Mouse (Mus musculus): ENCODE results near the gene Myh10. TPM values are rescaled to one million over a fixed set of nuclear protein-coding genes. Genes with fewer than 3 reads are reported as not detected.

The Myh10 gene
- polyA plus RNA-seq, 1 experiment from 2014 or later = 129 TPM

GRCm38 (mm10) chr11:68782336-68782735 lies 91.0 kb downstream of the Myh10 start:
- Histone ChIP-seq H3K27me3 (replicated peaks) (no peaks in the 10 kb centered on the region), H3K9ac (no peak overlapping the region), H3K4me2 (replicated peaks) (no peak overlapping the region), H3K36me3 (peaks cover 76% of the 10 kb centered on the region), H3K9me3 (no peaks in the 10 kb centered on the region), H3K4me3 (no peak overlapping the region), H3K27ac (no peak overlapping the region), H3K4me1 (peaks cover 7% of the 10 kb centered on the region; the same call in 1 of the 2 replicates)
- 92% methylated on average over 9 of the region's 9 CpGs for WGBS
- no peak for ATAC-seq (ENCODE audit: low FRiP score, low read depth)

- Histone ChIP-seq H3K36me3 (peaks cover 97% of the 10 kb centered on the region), H3K4me2 (replicated peaks) (no peak overlapping the region)
- 93% methylated on average over 8 of the region's 8 CpGs for WGBS
These were observed 94.5 kb downstream of the Myh10 start for GRCm38 (mm10) chr11:68785813-68786212.

GRCm38 (mm10) chr11:68787222-68787621 lies 95.9 kb downstream of the Myh10 start:
- peaks cover 97% of the 10 kb centered on the region for H3K36me3 ChIP-seq
- no peak for ATAC-seq (ENCODE audit: low FRiP score, low read depth)
- no peak overlapping the region for H3K4me2 ChIP-seq (replicated peaks)
- H3K4me1 ChIP-seq = no peaks in the 10 kb centered on the region
- H3K9ac ChIP-seq = no peak overlapping the region
- H3K27me3 ChIP-seq (replicated peaks) = no peaks in the 10 kb centered on the region
- no peak overlapping the region for H3K4me3 ChIP-seq
- 93% methylated on average over 9 of the region's 9 CpGs for WGBS
- H3K27ac ChIP-seq = no peak overlapping the region
- no peaks in the 10 kb centered on the region for H3K9me3 ChIP-seq

More at GRCm38 (mm10) chr11:68785813-68786212, 94.5 kb downstream of the Myh10 start:
- Histone ChIP-seq H3K9ac (no peak overlapping the region), H3K4me3 (no peak overlapping the region), H3K27me3 (replicated peaks) (no peaks in the 10 kb centered on the region), H3K9me3 (no peaks in the 10 kb centered on the region), H3K27ac (no peak overlapping the region), H3K4me1 (no peaks in the 10 kb centered on the region)
- no peak for ATAC-seq (ENCODE audit: low FRiP score, low read depth)

GRCm38 (mm10) chr11:68790720-68791119 lies 99.4 kb downstream of the Myh10 start:
- Histone ChIP-seq H3K36me3 (peaks cover 98% of the 10 kb centered on the region), H3K4me3 (no peak overlapping the region), H3K4me1 (no peaks in the 10 kb centered on the region), H3K9me3 (no peaks in the 10 kb centered on the region), H3K27ac (no peak overlapping the region), H3K9ac (no peak overlapping the region), H3K27me3 (replicated peaks) (no peaks in the 10 kb centered on the region), H3K4me2 (replicated peaks) (no peak overlapping the region)
- no peak for ATAC-seq (ENCODE audit: low FRiP score, low read depth)
- 90% methylated on average over 10 of the region's 10 CpGs for WGBS

GRCm38 (mm10) chr11:68791794-68792193 lies 100.4 kb downstream of the Myh10 start:
- Histone ChIP-seq H3K9me3 (no peaks in the 10 kb centered on the region), H3K27ac (no peak overlapping the region), H3K4me1 (no peaks in the 10 kb centered on the region), H3K9ac (no peak overlapping the region), H3K27me3 (replicated peaks) (no peaks in the 10 kb centered on the region), H3K4me3 (no peak overlapping the region), H3K36me3 (peaks cover 95% of the 10 kb centered on the region), H3K4me2 (replicated peaks) (no peak overlapping the region)
- no peak for ATAC-seq (ENCODE audit: low FRiP score, low read depth)
- 93% methylated on average over 9 of the region's 9 CpGs for WGBS

- Histone ChIP-seq H3K4me2 (replicated peaks) (no peak overlapping the region), H3K27me3 (replicated peaks) (no peaks in the 10 kb centered on the region), H3K27ac (no peak overlapping the region), H3K4me3 (no peak overlapping the region), H3K9ac (no peak overlapping the region), H3K9me3 (no peaks in the 10 kb centered on the region), H3K36me3 (peaks cover 97% of the 10 kb centered on the region), H3K4me1 (no peaks in the 10 kb centered on the region)
- 97% methylated on average over 10 of the region's 10 CpGs for WGBS
- ATAC-seq (ENCODE audit: low FRiP score, low read depth) = no peak
These were observed 106.9 kb downstream of the Myh10 start for GRCm38 (mm10) chr11:68798258-68798657.

- Histone ChIP-seq H3K4me1 (no peaks in the 10 kb centered on the region), H3K9ac (no peak overlapping the region), H3K4me2 (replicated peaks) (no peak overlapping the region), H3K4me3 (no peak overlapping the region), H3K36me3 (peaks cover 98% of the 10 kb centered on the region), H3K27ac (no peak overlapping the region), H3K9me3 (no peaks in the 10 kb centered on the region), H3K27me3 (replicated peaks) (no peaks in the 10 kb centered on the region)
- ATAC-seq (ENCODE audit: low FRiP score, low read depth) = no peak
- 85% methylated on average over 4 of the region's 4 CpGs for WGBS
These were observed 113.8 kb downstream of the Myh10 start for GRCm38 (mm10) chr11:68805148-68805547.

GRCm38 (mm10) chr11:68807787-68808186 lies 116.4 kb downstream of the Myh10 start:
- H3K27me3 ChIP-seq (replicated peaks) = no peaks in the 10 kb centered on the region
- H3K36me3 ChIP-seq = peaks cover 96% of the 10 kb centered on the region
- no peak overlapping the region for H3K4me3 ChIP-seq
- WGBS = 37% methylated on average over 6 of the region's 6 CpGs
- H3K9ac ChIP-seq = no peak overlapping the region
- ATAC-seq (ENCODE audit: low FRiP score, low read depth) = no peak
- no peaks in the 10 kb centered on the region for H3K4me1 ChIP-seq
- H3K4me2 ChIP-seq (replicated peaks) = no peak overlapping the region
- no peaks in the 10 kb centered on the region for H3K9me3 ChIP-seq
- no peak overlapping the region for H3K27ac ChIP-seq

- WGBS = 91% methylated on average over 9 of the region's 9 CpGs
- H3K9ac ChIP-seq = no peak overlapping the region
These were observed 120.7 kb downstream of the Myh10 start for GRCm38 (mm10) chr11:68811881-68812577.

GRCm38 (mm10) chr11:68818416-68818815 lies 127.1 kb downstream of the Myh10 start:
- Histone ChIP-seq H3K4me1 (no peaks in the 10 kb centered on the region), H3K9ac (no peak overlapping the region), H3K4me3 (no peak overlapping the region), H3K27me3 (replicated peaks) (no peaks in the 10 kb centered on the region), H3K36me3 (peaks cover 74% of the 10 kb centered on the region), H3K9me3 (no peaks in the 10 kb centered on the region), H3K27ac (no peak overlapping the region), H3K4me2 (replicated peaks) (no peak overlapping the region)
- WGBS = 93% methylated on average over 8 of the region's 8 CpGs
- no peak for ATAC-seq (ENCODE audit: low FRiP score, low read depth)

More at GRCm38 (mm10) chr11:68811881-68812577, 120.7 kb downstream of the Myh10 start:
- no peak for ATAC-seq (ENCODE audit: low FRiP score, low read depth)
- no peaks in the 10 kb centered on the region for H3K9me3 ChIP-seq
- no peaks in the 10 kb centered on the region for H3K4me1 ChIP-seq
- no peak overlapping the region for H3K27ac ChIP-seq
- H3K27me3 ChIP-seq (replicated peaks) = no peaks in the 10 kb centered on the region
- H3K4me2 ChIP-seq (replicated peaks) = no peak overlapping the region
- H3K4me3 ChIP-seq = no peak overlapping the region
- peaks cover 89% of the 10 kb centered on the region for H3K36me3 ChIP-seq

GRCm38 (mm10) chr11:68819226-68819805 lies 128.0 kb downstream of the Myh10 start:
- Histone ChIP-seq H3K9ac (no peak overlapping the region), H3K4me1 (no peaks in the 10 kb centered on the region), H3K4me2 (replicated peaks) (no peak overlapping the region), H3K4me3 (no peak overlapping the region), H3K36me3 (peaks cover 67% of the 10 kb centered on the region), H3K27me3 (replicated peaks) (no peaks in the 10 kb centered on the region), H3K9me3 (no peaks in the 10 kb centered on the region), H3K27ac (no peak overlapping the region)
- WGBS = 89% methylated on average over 14 of the region's 14 CpGs
- ATAC-seq (ENCODE audit: low FRiP score, low read depth) = no peak

GRCm38 (mm10) chr11:68822326-68822725 lies 131.0 kb downstream of the Myh10 start:
- no peak overlapping the region for H3K4me2 ChIP-seq (replicated peaks)
- no peaks in the 10 kb centered on the region for H3K9me3 ChIP-seq
- no peaks in the 10 kb centered on the region; the same call in 1 of the 2 replicates for H3K4me1 ChIP-seq
- H3K27me3 ChIP-seq (replicated peaks) = no peaks in the 10 kb centered on the region
- 73% methylated on average over 15 of the region's 15 CpGs for WGBS
- H3K4me3 ChIP-seq = no peak overlapping the region
- no peak overlapping the region for H3K9ac ChIP-seq
- peaks cover 50% of the 10 kb centered on the region for H3K36me3 ChIP-seq
- ATAC-seq (ENCODE audit: low FRiP score, low read depth) = no peak
- H3K27ac ChIP-seq = no peak overlapping the region

- H3K27me3 ChIP-seq (replicated peaks) = no peaks in the 10 kb centered on the region
- no peak for ATAC-seq (ENCODE audit: low FRiP score, low read depth)
- WGBS = 85% methylated on average over 3 of the region's 3 CpGs
- no peaks in the 10 kb centered on the region for H3K9me3 ChIP-seq
- H3K36me3 ChIP-seq = peaks cover 41% of the 10 kb centered on the region
- no peaks in the 10 kb centered on the region; the same call in 1 of the 2 replicates for H3K4me1 ChIP-seq
- no peak overlapping the region for H3K4me3 ChIP-seq
- no peak overlapping the region for H3K9ac ChIP-seq
- no peak overlapping the region for H3K4me2 ChIP-seq (replicated peaks)
- H3K27ac ChIP-seq = no peak overlapping the region
These were observed 135.4 kb downstream of the Myh10 start for GRCm38 (mm10) chr11:68826735-68827134.

All from neural tube, embryonic 12.5 days (tissue).